Mouse (Mus musculus) midbrain, embryonic 13.5 days (tissue): ENCODE results near the gene Gm49361. TPM values are rescaled to one million over a fixed set of nuclear protein-coding genes. Genes with fewer than 3 reads are reported as not detected.
A peak's percentile ranks its signal among the peaks of the same experiment; 100 is the strongest.
"Not testable (repeated sequence)": the region's sequence is repeated elsewhere in the genome, so short reads cannot be mapped to it uniquely, and the experiment has no call there.

Experiments
- ATAC-seq: fragments of 200-750 bp; cut with Nextera tagmentation; 2 replicates; pipeline ENCODE4 v1.8.0; 2017; ENCODE audit warnings: mild to moderate bottlenecking, moderate TSS enrichment, moderate library complexity
- H3K27ac ChIP-seq: fragments of 300-500 bp; sonication (generic); 2 replicates; pipeline ENCODE4 v1.5.1; 2015; ENCODE audit warnings: inconsistent platforms, mild to moderate bottlenecking, moderate library complexity
- H3K27me3 ChIP-seq: fragments of 300-500 bp; sonication (generic); 2 replicates; pipeline ENCODE4 v1.6.1; 2015; ENCODE audit warnings: mild to moderate bottlenecking, inconsistent platforms
- H3K36me3 ChIP-seq: fragments of 300-500 bp; sonication (generic); 2 replicates; pipeline ENCODE4 v1.6.1; 2015; ENCODE audit warnings: mild to moderate bottlenecking, inconsistent platforms
- H3K4me1 ChIP-seq: fragments of 300-500 bp; sonication (generic); replicated peaks from 2 replicates; pipeline ENCODE4 v1.6.1; 2015; ENCODE audit warnings: inconsistent platforms
- H3K4me2 ChIP-seq: fragments of 300-500 bp; sonication (generic); replicated peaks from 2 replicates; pipeline ENCODE4 v1.6.1; 2015; ENCODE audit warnings: moderate library complexity, mild to moderate bottlenecking, inconsistent platforms
- H3K4me3 ChIP-seq: fragments of 300-500 bp; sonication (generic); replicated peaks from 2 replicates; pipeline ENCODE4 v1.5.1; 2015; ENCODE audit warnings: mild to moderate bottlenecking, inconsistent platforms
- H3K9ac ChIP-seq: fragments of 300-500 bp; sonication (generic); replicated peaks from 2 replicates; pipeline ENCODE4 v1.6.1; 2015; ENCODE audit warnings: mild to moderate bottlenecking, inconsistent platforms
- H3K9me3 ChIP-seq: fragments of 300-500 bp; sonication (generic); 2 replicates; pipeline ENCODE4 v1.6.1; 2016; ENCODE audit warnings: mild to moderate bottlenecking, inconsistent platforms
- WGBS: fragments of 180-500 bp; shearing (Covaris S2); methylation state at CpG from one replicate; pipeline ENCODE4 v1.1.7; 2015; 5-methylcytosine and 5-hydroxymethylcytosine counted together
- polyA plus RNA-seq: library from polyadenylated mRNA; unstranded; fragments of >200 nt; fragmentation: Nextera tagmentation; extraction: Ambion mirVana; gene quantifications from 2 replicates; pipeline ENCODE4 v1.2.1, GENCODE M21; 2015

Gene Gm49361
- polyA plus RNA-seq, 1 experiment from 2014 or later = not detected

DNA sequence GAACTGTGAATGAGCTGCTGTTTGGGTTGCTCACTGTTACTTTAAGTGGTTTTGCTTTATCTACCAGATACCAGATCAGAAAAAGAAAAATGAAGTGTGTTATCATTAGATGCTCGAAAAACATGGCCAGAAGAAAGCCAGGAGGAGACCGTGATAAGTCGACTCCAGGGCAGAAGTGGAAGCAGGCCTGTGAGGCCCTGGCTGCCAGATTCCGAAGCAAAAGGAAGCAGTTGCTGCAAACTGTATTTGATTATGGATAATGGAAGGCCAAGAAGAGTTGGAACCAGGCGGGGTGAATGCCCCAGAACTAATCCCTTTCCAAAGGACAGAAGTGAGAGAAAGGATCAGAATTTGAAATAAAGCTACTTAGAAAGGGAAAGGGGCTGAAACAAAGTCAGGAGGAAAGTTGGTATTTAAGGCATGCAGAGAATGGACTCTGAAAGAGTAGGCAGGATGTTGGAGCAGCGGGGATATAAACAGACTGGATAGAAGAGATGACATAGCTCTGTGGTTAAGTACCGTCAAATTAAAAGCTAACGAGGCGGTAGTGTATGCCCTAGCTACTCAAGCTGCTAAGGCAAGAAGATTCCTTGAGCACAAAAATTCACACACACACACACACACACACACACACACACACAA lies 7.6 kb upstream of the Gm49361 start:
- Histone ChIP-seq H3K4me2 (no peak overlapping the region), H3K4me1 (peaks cover 12% of the 10 kb centered on the region), H3K36me3 (no peaks in the 10 kb centered on the region), H3K4me3 (no peak overlapping the region), H3K27me3 (0 out of 2 replicates have a peak, but pooled peaks cover 3% of the 10 kb centered on the region), H3K27ac (no peak overlapping the region; the same call in 1 of the 2 replicates), H3K9ac (no peak overlapping the region), H3K9me3 (no peaks in the 10 kb centered on the region)
- WGBS = 7% methylated on average over 9 of the region's 9 CpGs
- 0 out of 2 replicates have a peak, but pooled peaks have one; percentile 30 for ATAC-seq

DNA sequence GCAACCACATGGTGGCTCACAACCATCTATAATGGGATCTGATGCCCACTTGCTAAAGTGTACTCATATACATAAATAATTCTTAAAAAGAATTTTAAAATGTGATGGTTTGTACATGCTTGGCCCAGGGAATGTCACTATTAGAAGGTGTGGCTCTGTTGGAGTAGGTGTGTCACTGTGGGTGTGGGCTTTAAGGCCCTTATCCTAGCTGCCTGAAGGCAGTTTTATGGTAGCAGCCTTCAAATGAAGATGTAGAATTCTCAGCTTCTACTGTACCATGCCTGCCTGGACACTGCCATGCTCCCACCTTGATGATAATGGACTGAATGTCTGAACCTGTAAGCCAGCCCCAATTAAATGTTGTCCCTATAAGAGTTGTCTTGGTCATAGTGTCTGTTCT lies 5.1 kb upstream of the Gm49361 start:
- not testable (repeated sequence) for H3K27ac ChIP-seq, H3K4me3 ChIP-seq, H3K9ac ChIP-seq, H3K4me2 ChIP-seq, ATAC-seq, H3K9me3 ChIP-seq, H3K36me3 ChIP-seq
- Histone ChIP-seq H3K4me1 (peaks cover 17% of the 10 kb centered on the region), H3K27me3 (peaks cover 16% of the 10 kb centered on the region)

GRCm38 (mm10) chr14:57749501-57749900 lies 3.6 kb upstream of the Gm49361 start:
- Histone ChIP-seq H3K4me3 (no peak overlapping the region), H3K27me3 (peaks cover 16% of the 10 kb centered on the region), H3K4me2 (no peak overlapping the region), H3K27ac (no peak overlapping the region), H3K36me3 (no peaks in the 10 kb centered on the region), H3K4me1 (peaks cover 26% of the 10 kb centered on the region), H3K9me3 (no peaks in the 10 kb centered on the region), H3K9ac (no peak overlapping the region)
- 92% methylated on average over 2 of the region's 2 CpGs for WGBS
- no peak for ATAC-seq

GRCm38 (mm10) chr14:57745291-57745969 lies 473 bp downstream of the Gm49361 start:
- H3K4me2 ChIP-seq = peak overlapping the region; percentile 93
- H3K9ac ChIP-seq = peak overlapping the region; percentile 84
- H3K36me3 ChIP-seq = no peaks in the 10 kb centered on the region
- ATAC-seq = peak; percentile 80
- no peaks in the 10 kb centered on the region for H3K9me3 ChIP-seq
- H3K27ac ChIP-seq = peak overlapping the region; percentile 75
- H3K27me3 ChIP-seq = peaks cover 16% of the 10 kb centered on the region
- under 1% methylated on average over 99 of the region's 103 CpGs for whole genome bisulfite sequencing
- peak overlapping the region; percentile 92 for H3K4me3 ChIP-seq
- peaks cover 24% of the 10 kb centered on the region for H3K4me1 ChIP-seq

- 0% methylated on average over 8 of the region's 8 CpGs for WGBS
- Histone ChIP-seq H3K36me3 (no peaks in the 10 kb centered on the region), H3K4me1 (peaks cover 24% of the 10 kb centered on the region), H3K9ac (no peak overlapping the region), H3K27ac (no peak overlapping the region), H3K9me3 (no peaks in the 10 kb centered on the region), H3K4me2 (peak overlapping the region; percentile 93), H3K4me3 (peak overlapping the region; percentile 92), H3K27me3 (peaks cover 16% of the 10 kb centered on the region)
- no peak for ATAC-seq
Observed at GRCm38 (mm10) chr14:57744547-57744946, 1.4 kb downstream of the Gm49361 start.

- no peak for ATAC-seq
- peaks cover 24% of the 10 kb centered on the region for H3K4me1 ChIP-seq
- H3K9ac ChIP-seq = no peak overlapping the region
- H3K27ac ChIP-seq = no peak overlapping the region
- no peaks in the 10 kb centered on the region for H3K27me3 ChIP-seq
- no peaks in the 10 kb centered on the region for H3K9me3 ChIP-seq
- 89% methylated on average over 8 of the region's 8 CpGs for WGBS
- no peak overlapping the region for H3K4me2 ChIP-seq
- no peak overlapping the region for H3K4me3 ChIP-seq
- no peaks in the 10 kb centered on the region for H3K36me3 ChIP-seq
Observed at GRCm38 (mm10) chr14:57740651-57741050, 5.3 kb downstream of the Gm49361 start.

- H3K4me2 ChIP-seq = no peak overlapping the region
Observed at GRCm38 (mm10) chr14:57737089-57737488, 8.8 kb downstream of the Gm49361 start.

GRCm38 (mm10) chr14:57736141-57736540 lies 9.8 kb downstream of the Gm49361 start:
- Histone ChIP-seq H3K27ac (no peak overlapping the region), H3K4me2 (no peak overlapping the region), H3K36me3 (no peaks in the 10 kb centered on the region), H3K4me1 (peaks cover 20% of the 10 kb centered on the region), H3K9ac (no peak overlapping the region), H3K27me3 (no peaks in the 10 kb centered on the region), H3K4me3 (no peak overlapping the region), H3K9me3 (no peaks in the 10 kb centered on the region)
- ATAC-seq = no peak
- 77% methylated on average over 4 of the region's 4 CpGs for WGBS

More at GRCm38 (mm10) chr14:57737089-57737488, 8.8 kb downstream of the Gm49361 start:
- Histone ChIP-seq H3K4me1 (peaks cover 15% of the 10 kb centered on the region), H3K9ac (no peak overlapping the region), H3K27me3 (no peaks in the 10 kb centered on the region), H3K36me3 (no peaks in the 10 kb centered on the region), H3K4me3 (no peak overlapping the region), H3K27ac (no peak overlapping the region), H3K9me3 (no peaks in the 10 kb centered on the region)
- ATAC-seq = no peak

DNA sequence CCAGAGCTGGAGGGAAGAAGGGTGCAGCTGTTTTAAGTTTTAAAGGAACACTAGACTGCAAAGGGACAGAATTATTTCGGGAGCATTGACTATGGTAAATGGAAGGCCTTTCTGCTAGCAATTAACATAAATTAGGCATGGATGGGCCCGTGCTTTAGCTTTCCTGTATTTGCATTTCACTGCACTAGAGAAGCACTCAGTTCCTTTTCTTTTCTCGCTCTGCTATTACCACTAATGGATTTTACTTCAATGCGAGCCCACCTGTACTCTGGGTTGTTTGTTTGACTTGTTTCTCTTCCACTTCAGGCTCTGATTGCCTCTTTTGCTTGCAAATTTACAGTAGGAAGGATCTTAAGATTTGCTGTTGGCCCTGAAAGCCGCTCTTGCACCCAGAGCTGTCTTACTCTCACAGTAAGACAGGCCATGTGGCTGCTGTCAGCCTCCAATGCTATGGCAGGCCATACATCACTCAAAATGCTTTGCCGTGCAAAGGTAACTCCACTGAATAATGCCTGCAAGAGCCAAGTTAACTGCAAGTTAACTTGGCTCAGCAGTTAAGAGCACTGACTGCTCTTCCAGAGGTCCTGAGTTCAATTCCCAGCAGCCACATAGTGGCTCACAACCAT lies 13.1 kb downstream of the Gm49361 start:
- H3K4me1 ChIP-seq = peaks cover 35% of the 10 kb centered on the region
- no peak overlapping the region for H3K4me3 ChIP-seq
- peak overlapping the region; percentile 19; the same call in 1 of the 2 replicates for H3K27ac ChIP-seq
- H3K36me3 ChIP-seq = no peaks in the 10 kb centered on the region
- H3K4me2 ChIP-seq = no peak overlapping the region
- no peak overlapping the region for H3K9ac ChIP-seq
- no peaks in the 10 kb centered on the region for H3K9me3 ChIP-seq
- no peak for ATAC-seq
- WGBS = 47% methylated on average over 6 of the region's 6 CpGs
- H3K27me3 ChIP-seq = no peaks in the 10 kb centered on the region

DNA sequence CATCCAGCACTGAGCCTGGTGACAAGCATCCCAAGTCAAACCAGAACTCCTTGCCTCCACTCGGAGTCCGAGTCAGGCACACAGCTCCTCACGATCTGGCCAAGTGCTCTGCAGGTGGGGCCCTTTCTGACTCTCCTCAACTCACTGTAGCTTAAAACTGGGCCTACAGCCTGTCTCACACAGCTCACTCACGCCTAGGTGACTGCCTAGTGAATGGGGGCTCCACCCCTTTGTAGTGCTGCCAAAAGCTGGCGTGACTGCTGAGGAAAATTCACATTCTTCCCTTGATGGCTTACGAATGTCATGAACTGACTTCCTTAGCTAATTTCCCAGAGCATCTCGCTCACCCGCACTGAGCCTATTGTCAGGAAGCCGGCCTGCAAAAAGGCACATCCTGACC lies 15.4 kb downstream of the Gm49361 start:
- Histone ChIP-seq H3K4me3 (no peak overlapping the region), H3K27ac (no peak overlapping the region), H3K9ac (no peak overlapping the region), H3K27me3 (no peaks in the 10 kb centered on the region), H3K4me2 (no peak overlapping the region), H3K4me1 (peaks cover 30% of the 10 kb centered on the region), H3K9me3 (no peaks in the 10 kb centered on the region), H3K36me3 (0 out of 2 replicates have a peak, but pooled peaks cover 3% of the 10 kb centered on the region)
- ATAC-seq = no peak
- 40% methylated on average over 9 of the region's 9 CpGs for WGBS

GRCm38 (mm10) chr14:57729975-57730499 lies 15.9 kb downstream of the Gm49361 start:
- 0 out of 2 replicates have a peak, but pooled peaks have one; percentile 40 for ATAC-seq
- no peaks in the 10 kb centered on the region for H3K9me3 ChIP-seq
- no peak overlapping the region for H3K4me2 ChIP-seq
- H3K4me3 ChIP-seq = no peak overlapping the region
- H3K27ac ChIP-seq = no peak overlapping the region
- no peaks in the 10 kb centered on the region for H3K27me3 ChIP-seq
- H3K9ac ChIP-seq = no peak overlapping the region
- H3K36me3 ChIP-seq = 0 out of 2 replicates have a peak, but pooled peaks cover 3% of the 10 kb centered on the region
- WGBS = 75% methylated on average over 5 of the region's 5 CpGs
- H3K4me1 ChIP-seq = peaks cover 30% of the 10 kb centered on the region

GRCm38 (mm10) chr14:57729364-57729763 lies 16.5 kb downstream of the Gm49361 start:
- Histone ChIP-seq H3K27me3 (no peaks in the 10 kb centered on the region), H3K36me3 (0 out of 2 replicates have a peak, but pooled peaks cover 3% of the 10 kb centered on the region), H3K9ac (no peak overlapping the region), H3K9me3 (no peaks in the 10 kb centered on the region), H3K4me3 (no peak overlapping the region), H3K4me1 (peaks cover 30% of the 10 kb centered on the region), H3K27ac (no peak overlapping the region), H3K4me2 (no peak overlapping the region)
- ATAC-seq = no peak
- WGBS = 90% methylated on average over 8 of the region's 8 CpGs
